Mouse (Mus musculus): Measurements from ENCODE around the gene Tiam1. TPM values are rescaled to one million over a fixed set of nuclear protein-coding genes. Genes with fewer than 3 reads are reported as not detected.

The Tiam1 gene
- polyA plus RNA-seq, 1 experiment from 2014 or later, result 3.7 TPM

DNA sequence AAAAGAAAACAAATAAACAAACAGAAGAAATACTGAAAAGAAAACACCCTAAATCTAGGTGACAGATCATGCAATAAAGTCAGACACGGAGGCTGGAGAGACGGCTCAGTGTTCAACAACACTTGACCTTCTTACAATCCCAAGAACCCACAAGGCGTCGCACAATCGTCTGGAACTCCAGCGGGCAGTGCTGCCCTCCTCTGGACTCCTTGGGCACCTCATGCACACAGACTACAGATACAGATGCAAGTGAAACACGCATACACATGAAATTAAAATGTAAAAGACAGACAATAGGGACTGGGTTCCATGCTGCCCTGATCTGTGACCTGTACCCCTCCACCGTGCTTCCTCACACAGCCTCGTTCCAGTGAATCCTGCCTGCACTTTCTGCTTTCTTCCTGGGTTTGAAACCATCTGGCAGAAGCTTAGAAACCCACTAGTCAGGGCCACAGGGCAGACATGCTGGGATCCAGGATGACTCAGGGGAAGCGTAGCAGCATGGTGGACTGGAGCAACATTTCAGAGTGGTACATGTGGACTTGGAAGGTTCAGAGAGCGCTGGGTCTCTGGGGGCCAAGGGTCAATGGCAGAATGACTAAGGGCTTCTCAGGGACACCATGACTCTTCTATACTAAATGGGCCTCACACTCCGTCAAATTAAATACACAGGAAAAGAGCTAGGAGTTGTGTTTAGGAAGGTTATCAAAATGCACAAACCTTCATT lies 240.8 kb downstream of the Tiam1 start:
- Histone ChIP-seq H3K9me3 (ENCODE audit: low read length) (no peaks in the 10 kb centered on the region), H3K4me1 (ENCODE audit: insufficient read depth, low read depth, low read length) (no peaks in the 10 kb centered on the region), H3K27ac (ENCODE audit: low read length) (no peak overlapping the region), H3K9ac (replicated peaks; ENCODE audit: low read depth) (no peak overlapping the region), H3K36me3 (ENCODE audit: insufficient read depth, low read length) (no peaks in the 10 kb centered on the region), H3K4me2 (replicated peaks; ENCODE audit: low read depth, low read length) (no peak overlapping the region), H3K4me3 (ENCODE audit: low read depth, low read length) (no peak overlapping the region), H3K27me3 (replicated peaks; ENCODE audit: insufficient read depth, low read length) (no peaks in the 10 kb centered on the region)
- TF ChIP-seq CTCF (IDR thresholded peaks at IDR 0.05), result peak; percentile 28
- TF ChIP-seq EP300 (IDR thresholded peaks at IDR 0.05), result no peak
- DNase-seq (ENCODE audit: low spot score) (no peak), ATAC-seq (no peak)
- WGBS, result 83% methylated on average over 12 of the region's 12 CpGs

GRCm38 (mm10) chr16:89900681-89901080 lies 242.9 kb downstream of the Tiam1 start:
- no peak overlapping the region for H3K27ac ChIP-seq (ENCODE audit: low read length)
- ATAC-seq, result no peak
- H3K9me3 ChIP-seq (ENCODE audit: low read length), result no peaks in the 10 kb centered on the region
- TF ChIP-seq EP300 (IDR thresholded peaks at IDR 0.05) (no peak), CTCF (IDR thresholded peaks at IDR 0.05) (no peak)
- DNase-seq (ENCODE audit: low spot score), result no peak
- WGBS, result 47% methylated on average over 8 of the region's 8 CpGs
- no peaks in the 10 kb centered on the region for H3K4me1 ChIP-seq (ENCODE audit: insufficient read depth, low read depth, low read length)
- H3K27me3 ChIP-seq (replicated peaks; ENCODE audit: insufficient read depth, low read length), result no peaks in the 10 kb centered on the region
- no peak overlapping the region for H3K9ac ChIP-seq (replicated peaks; ENCODE audit: low read depth)
- H3K4me3 ChIP-seq (ENCODE audit: low read depth, low read length), result no peak overlapping the region
- H3K36me3 ChIP-seq (ENCODE audit: insufficient read depth, low read length), result no peaks in the 10 kb centered on the region
- no peak overlapping the region for H3K4me2 ChIP-seq (replicated peaks; ENCODE audit: low read depth, low read length)

DNA sequence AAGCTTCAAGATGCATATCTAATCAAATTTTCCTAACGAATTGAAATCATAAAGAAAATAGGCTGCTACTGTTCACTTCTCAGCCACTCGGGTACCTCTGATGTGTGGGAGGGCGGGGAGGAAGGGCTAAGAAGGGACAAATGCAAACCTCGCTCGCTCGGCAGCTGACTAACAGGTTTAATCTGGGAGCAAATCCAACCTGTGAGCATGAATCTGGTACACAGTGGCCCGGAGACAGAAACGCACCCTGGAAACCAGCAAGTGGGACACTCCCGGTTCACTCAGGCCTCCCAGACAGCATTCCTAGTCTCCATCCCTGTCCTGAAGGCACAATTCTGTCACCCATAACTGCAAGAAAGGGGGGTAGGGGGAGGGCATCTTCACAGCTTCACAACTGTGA lies 244.4 kb downstream of the Tiam1 start:
- Histone ChIP-seq H3K4me3 (ENCODE audit: low read depth, low read length) (no peak overlapping the region), H3K9me3 (ENCODE audit: low read length) (no peaks in the 10 kb centered on the region), H3K27ac (ENCODE audit: low read length) (no peak overlapping the region), H3K4me1 (ENCODE audit: insufficient read depth, low read depth, low read length) (no peaks in the 10 kb centered on the region), H3K27me3 (replicated peaks; ENCODE audit: insufficient read depth, low read length) (no peaks in the 10 kb centered on the region), H3K4me2 (replicated peaks; ENCODE audit: low read depth, low read length) (no peak overlapping the region), H3K36me3 (ENCODE audit: insufficient read depth, low read length) (no peaks in the 10 kb centered on the region), H3K9ac (replicated peaks; ENCODE audit: low read depth) (no peak overlapping the region)
- ATAC-seq, result no peak
- WGBS, result 58% methylated on average over 9 of the region's 9 CpGs
- TF ChIP-seq EP300 (IDR thresholded peaks at IDR 0.05) (no peak), CTCF (IDR thresholded peaks at IDR 0.05) (no peak)
- DNase-seq (ENCODE audit: low spot score), result no peak

GRCm38 (mm10) chr16:89898299-89898625 lies 245.3 kb downstream of the Tiam1 start:
- no peaks in the 10 kb centered on the region for H3K4me1 ChIP-seq (ENCODE audit: insufficient read depth, low read depth, low read length)
- no peak overlapping the region for H3K4me3 ChIP-seq (ENCODE audit: low read depth, low read length)
- 92% methylated on average over 14 of the region's 14 CpGs for WGBS
- H3K4me2 ChIP-seq (replicated peaks; ENCODE audit: low read depth, low read length), result no peak overlapping the region
- H3K9me3 ChIP-seq (ENCODE audit: low read length), result no peaks in the 10 kb centered on the region
- H3K27ac ChIP-seq (ENCODE audit: low read length), result no peak overlapping the region
- ATAC-seq (no peak), DNase-seq (ENCODE audit: low spot score) (no peak)
- H3K27me3 ChIP-seq (replicated peaks; ENCODE audit: insufficient read depth, low read length), result no peaks in the 10 kb centered on the region
- no peaks in the 10 kb centered on the region for H3K36me3 ChIP-seq (ENCODE audit: insufficient read depth, low read length)
- TF ChIP-seq CTCF (IDR thresholded peaks at IDR 0.05), result no peak
- TF ChIP-seq EP300 (IDR thresholded peaks at IDR 0.05), result no peak
- no peak overlapping the region for H3K9ac ChIP-seq (replicated peaks; ENCODE audit: low read depth)

DNA sequence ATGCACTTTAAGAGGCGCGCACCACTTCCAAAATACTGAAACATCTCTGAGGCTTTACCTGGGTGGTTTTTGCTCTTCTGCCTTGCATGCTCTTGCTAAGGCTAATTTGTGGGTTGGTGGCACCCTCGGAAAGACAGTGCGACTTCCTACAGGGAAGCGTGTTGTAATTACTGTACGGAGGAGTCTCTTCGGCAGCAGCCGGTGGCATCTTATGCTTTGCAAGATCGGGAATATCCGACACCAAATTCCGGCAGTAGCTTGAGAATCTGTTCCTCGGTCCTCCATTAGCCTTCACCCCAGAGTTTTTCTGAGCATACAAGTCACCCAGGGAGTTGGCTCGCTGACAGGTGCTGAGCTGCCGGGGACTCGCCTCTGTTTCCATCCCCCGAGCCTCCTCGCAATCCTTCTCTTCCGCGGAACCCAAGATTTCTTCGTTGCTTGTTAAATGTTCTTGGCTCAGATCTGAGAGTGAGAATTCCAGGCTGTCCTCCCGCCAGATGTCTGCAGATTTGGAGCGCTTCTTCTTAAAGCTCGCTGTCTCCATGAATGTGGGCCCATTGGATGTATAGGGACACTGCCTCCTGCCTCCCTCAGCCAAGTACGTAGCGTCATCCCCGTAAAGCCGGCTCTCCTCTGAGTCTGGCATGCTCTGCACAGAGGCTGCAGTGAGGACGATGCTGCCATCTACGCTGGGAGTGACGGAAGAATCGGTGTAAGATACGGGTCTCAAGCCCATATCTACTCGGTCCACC lies 245.8 kb downstream of the Tiam1 start:
- no peak overlapping the region for H3K27ac ChIP-seq (ENCODE audit: low read length)
- H3K4me2 ChIP-seq (replicated peaks; ENCODE audit: low read depth, low read length), result peak overlapping the region; percentile 22; the same call in 1 of the 2 replicates
- ATAC-seq (no peak), DNase-seq (ENCODE audit: low spot score) (no peak)
- WGBS, result 83% methylated on average over 33 of the region's 33 CpGs
- H3K9me3 ChIP-seq (ENCODE audit: low read length), result no peaks in the 10 kb centered on the region
- H3K4me3 ChIP-seq (ENCODE audit: low read depth, low read length), result no peak overlapping the region
- TF ChIP-seq CTCF (IDR thresholded peaks at IDR 0.05) (no peak), EP300 (IDR thresholded peaks at IDR 0.05) (no peak)
- no peaks in the 10 kb centered on the region for H3K36me3 ChIP-seq (ENCODE audit: insufficient read depth, low read length)
- no peak overlapping the region for H3K9ac ChIP-seq (replicated peaks; ENCODE audit: low read depth)
- no peaks in the 10 kb centered on the region for H3K27me3 ChIP-seq (replicated peaks; ENCODE audit: insufficient read depth, low read length)
- no peaks in the 10 kb centered on the region for H3K4me1 ChIP-seq (ENCODE audit: insufficient read depth, low read depth, low read length)

- Histone ChIP-seq H3K4me1 (ENCODE audit: insufficient read depth, low read depth, low read length) (no peaks in the 10 kb centered on the region), H3K36me3 (ENCODE audit: insufficient read depth, low read length) (no peaks in the 10 kb centered on the region), H3K4me2 (replicated peaks; ENCODE audit: low read depth, low read length) (no peak overlapping the region), H3K27ac (ENCODE audit: low read length) (no peak overlapping the region), H3K4me3 (ENCODE audit: low read depth, low read length) (no peak overlapping the region), H3K9me3 (ENCODE audit: low read length) (no peaks in the 10 kb centered on the region), H3K27me3 (replicated peaks; ENCODE audit: insufficient read depth, low read length) (no peaks in the 10 kb centered on the region), H3K9ac (replicated peaks; ENCODE audit: low read depth) (no peak overlapping the region)
- WGBS, result 70% methylated on average over 20 of the region's 20 CpGs
- no peak for TF ChIP-seq EP300 (IDR thresholded peaks at IDR 0.05)
- TF ChIP-seq CTCF (IDR thresholded peaks at IDR 0.05), result no peak
- DNase-seq (ENCODE audit: low spot score) (no peak), ATAC-seq (no peak)
Measured at GRCm38 (mm10) chr16:89896885-89897546, 246.6 kb downstream of the Tiam1 start.
